Mouse (Mus musculus): ENCODE data around the gene Klf9. TPM values are rescaled to one million over a fixed set of nuclear protein-coding genes. Genes with fewer than 3 reads are reported as not detected.

Klf9 gene
- polyA plus RNA-seq (2014; fragmentation: Nextera tagmentation; extraction: Ambion mirVana) = 0.97 and 1.1 TPM in 2 replicates

DNA sequence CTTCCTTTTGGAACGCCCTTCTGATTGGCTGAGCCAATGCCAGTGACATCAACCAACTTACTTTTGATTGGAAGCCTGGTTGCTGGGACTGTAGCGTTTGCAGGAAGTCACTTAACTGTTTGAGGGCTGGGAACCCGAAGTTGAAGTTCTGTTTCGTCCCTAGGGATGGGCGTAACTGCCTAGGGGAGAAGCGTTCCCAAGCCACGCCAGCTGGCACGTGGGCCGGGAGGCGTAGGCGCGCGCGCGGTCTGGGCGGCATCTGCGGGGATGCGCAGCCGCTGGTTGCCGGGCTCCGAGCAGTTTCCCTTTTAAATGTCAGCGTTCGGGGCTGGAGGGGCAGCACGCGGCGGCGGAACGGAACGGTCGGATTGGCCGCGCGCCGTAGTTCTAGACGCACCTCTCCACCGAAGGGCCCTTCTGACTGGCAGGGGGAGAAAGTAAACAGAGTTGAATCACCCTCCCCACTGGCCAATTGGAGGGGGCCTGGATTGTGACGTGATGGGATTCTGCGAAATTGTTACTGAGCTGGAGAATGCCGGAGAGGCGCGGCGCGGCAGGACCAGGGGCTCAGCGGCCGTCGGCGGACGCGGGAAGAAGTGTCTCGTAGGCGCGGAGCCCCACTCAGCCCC, at the start of gene Klf9:
Klf9 (plus strand) TSS at position 538 of the 629 bp plus-strand sequence.
- peak; percentile 93 for ATAC-seq
- Histone ChIP-seq H3K9me3 (replicated peaks; ENCODE audit: control insufficient read depth, low read length) (no peaks in the 10 kb centered on the region), H3K4me1 (ENCODE audit: control insufficient read depth, insufficient read depth, low read length) (peaks cover 12% of the 10 kb centered on the region), H3K9ac (ENCODE audit: low read length) (peak within 1 kb of the TSS; percentile 60), H3K4me3 (ENCODE audit: low read depth, low read length) (peak within 1 kb of the TSS; percentile 59), H3K4me2 (ENCODE audit: low read length) (peak within 1 kb of the TSS; percentile 99), H3K27me3 (replicated peaks; ENCODE audit: control insufficient read depth, insufficient read depth, low read length) (peaks cover 26% of the 10 kb centered on the region), H3K27ac (ENCODE audit: low read depth, low read length) (no peak within 1 kb of the TSS), H3K36me3 (ENCODE audit: control insufficient read depth, insufficient read depth, low read length) (no peaks in the 10 kb centered on the region)
- WGBS = under 1% methylated on average over 52 of the region's 52 CpGs
- DNase-seq (ENCODE audit: low spot score) = peak; percentile 96

GRCm38 (mm10) chr19:23091586-23091985, 49.4 kb upstream of the Klf9 start:
- no peaks in the 10 kb centered on the region for H3K36me3 ChIP-seq (ENCODE audit: control insufficient read depth, insufficient read depth, low read length)
- H3K4me1 ChIP-seq (ENCODE audit: control insufficient read depth, insufficient read depth, low read length) = no peaks in the 10 kb centered on the region
- H3K27ac ChIP-seq (ENCODE audit: low read depth, low read length) = no peak overlapping the region
- no peaks in the 10 kb centered on the region for H3K27me3 ChIP-seq (replicated peaks; ENCODE audit: control insufficient read depth, insufficient read depth, low read length)
- ATAC-seq (no peak), DNase-seq (ENCODE audit: low spot score) (no peak)
- H3K9me3 ChIP-seq (replicated peaks; ENCODE audit: control insufficient read depth, low read length) = no peaks in the 10 kb centered on the region
- 89% methylated on average over 4 of the region's 4 CpGs for WGBS
- no peak overlapping the region for H3K9ac ChIP-seq (ENCODE audit: low read length)
- H3K4me3 ChIP-seq (ENCODE audit: low read depth, low read length) = no peak overlapping the region
- no peak overlapping the region for H3K4me2 ChIP-seq (ENCODE audit: low read length)

DNA sequence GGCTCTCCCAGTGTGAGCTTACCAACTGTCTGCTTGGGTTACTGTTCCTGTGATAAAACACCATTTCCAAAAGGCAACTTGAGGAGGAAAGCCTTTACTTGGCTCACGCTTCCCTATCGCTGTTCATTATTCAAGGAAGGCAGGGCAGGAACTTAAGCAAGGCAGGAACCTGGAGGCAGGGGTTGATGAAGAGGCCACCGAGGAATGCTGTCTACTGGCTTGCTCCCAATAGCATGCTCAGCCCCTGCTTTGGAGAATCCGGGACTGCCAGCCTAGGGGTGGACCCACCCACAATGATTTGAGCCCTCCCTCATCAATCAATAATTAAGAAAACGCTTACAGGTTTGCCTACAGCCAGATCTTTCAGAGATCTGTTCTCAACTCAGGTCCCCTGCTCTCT, 47.5 kb upstream of the Klf9 start:
- ATAC-seq = no peak
- no peak overlapping the region for H3K27ac ChIP-seq (ENCODE audit: low read depth, low read length)
- no peak overlapping the region for H3K4me3 ChIP-seq (ENCODE audit: low read depth, low read length)
- WGBS = 87% methylated on average over 5 of the region's 5 CpGs
- no peak overlapping the region for H3K9ac ChIP-seq (ENCODE audit: low read length)
- no peaks in the 10 kb centered on the region for H3K36me3 ChIP-seq (ENCODE audit: control insufficient read depth, insufficient read depth, low read length)
- H3K9me3 ChIP-seq (replicated peaks; ENCODE audit: control insufficient read depth, low read length) = no peaks in the 10 kb centered on the region
- DNase-seq (ENCODE audit: low spot score) = no peak
- no peaks in the 10 kb centered on the region for H3K4me1 ChIP-seq (ENCODE audit: control insufficient read depth, insufficient read depth, low read length)
- H3K27me3 ChIP-seq (replicated peaks; ENCODE audit: control insufficient read depth, insufficient read depth, low read length) = no peaks in the 10 kb centered on the region
- H3K4me2 ChIP-seq (ENCODE audit: low read length) = no peak overlapping the region

- no peak overlapping the region for H3K9ac ChIP-seq (ENCODE audit: low read length)
- 44% methylated on average over 3 of the region's 3 CpGs for WGBS
- H3K27me3 ChIP-seq (replicated peaks; ENCODE audit: control insufficient read depth, insufficient read depth, low read length) = no peaks in the 10 kb centered on the region
- H3K9me3 ChIP-seq (replicated peaks; ENCODE audit: control insufficient read depth, low read length) = no peaks in the 10 kb centered on the region
- no peak overlapping the region for H3K27ac ChIP-seq (ENCODE audit: low read depth, low read length)
- no peak for DNase-seq (ENCODE audit: low spot score)
- H3K4me2 ChIP-seq (ENCODE audit: low read length) = no peak overlapping the region
- no peak for ATAC-seq
- no peaks in the 10 kb centered on the region for H3K4me1 ChIP-seq (ENCODE audit: control insufficient read depth, insufficient read depth, low read length)
- H3K4me3 ChIP-seq (ENCODE audit: low read depth, low read length) = no peak overlapping the region
- no peaks in the 10 kb centered on the region for H3K36me3 ChIP-seq (ENCODE audit: control insufficient read depth, insufficient read depth, low read length)
Measured at GRCm38 (mm10) chr19:23094906-23095305, 46.1 kb upstream of the Klf9 start.

- Histone ChIP-seq H3K36me3 (ENCODE audit: control insufficient read depth, insufficient read depth, low read length) (no peaks in the 10 kb centered on the region), H3K4me2 (ENCODE audit: low read length) (no peak overlapping the region), H3K27ac (ENCODE audit: low read depth, low read length) (no peak overlapping the region), H3K27me3 (replicated peaks; ENCODE audit: control insufficient read depth, insufficient read depth, low read length) (no peaks in the 10 kb centered on the region), H3K4me3 (ENCODE audit: low read depth, low read length) (no peak overlapping the region), H3K9ac (ENCODE audit: low read length) (no peak overlapping the region), H3K9me3 (replicated peaks; ENCODE audit: control insufficient read depth, low read length) (no peaks in the 10 kb centered on the region), H3K4me1 (ENCODE audit: control insufficient read depth, insufficient read depth, low read length) (no peaks in the 10 kb centered on the region)
- DNase-seq (ENCODE audit: low spot score) (no peak), ATAC-seq (no peak)
- 83% methylated on average over 5 of the region's 5 CpGs for WGBS
Measured at GRCm38 (mm10) chr19:23106859-23107258, 34.2 kb upstream of the Klf9 start.

- 65% methylated on average over 2 of the region's 2 CpGs for WGBS
- no peaks in the 10 kb centered on the region for H3K36me3 ChIP-seq (ENCODE audit: control insufficient read depth, insufficient read depth, low read length)
- no peak overlapping the region for H3K4me2 ChIP-seq (ENCODE audit: low read length)
- no peak overlapping the region for H3K27ac ChIP-seq (ENCODE audit: low read depth, low read length)
- ATAC-seq = no peak
- H3K9me3 ChIP-seq (replicated peaks; ENCODE audit: control insufficient read depth, low read length) = no peaks in the 10 kb centered on the region
- no peak for DNase-seq (ENCODE audit: low spot score)
- no peak overlapping the region for H3K4me3 ChIP-seq (ENCODE audit: low read depth, low read length)
- no peaks in the 10 kb centered on the region for H3K27me3 ChIP-seq (replicated peaks; ENCODE audit: control insufficient read depth, insufficient read depth, low read length)
- no peaks in the 10 kb centered on the region for H3K4me1 ChIP-seq (ENCODE audit: control insufficient read depth, insufficient read depth, low read length)
- H3K9ac ChIP-seq (ENCODE audit: low read length) = no peak overlapping the region
Measured at GRCm38 (mm10) chr19:23107335-23107734, 33.7 kb upstream of the Klf9 start.

DNA sequence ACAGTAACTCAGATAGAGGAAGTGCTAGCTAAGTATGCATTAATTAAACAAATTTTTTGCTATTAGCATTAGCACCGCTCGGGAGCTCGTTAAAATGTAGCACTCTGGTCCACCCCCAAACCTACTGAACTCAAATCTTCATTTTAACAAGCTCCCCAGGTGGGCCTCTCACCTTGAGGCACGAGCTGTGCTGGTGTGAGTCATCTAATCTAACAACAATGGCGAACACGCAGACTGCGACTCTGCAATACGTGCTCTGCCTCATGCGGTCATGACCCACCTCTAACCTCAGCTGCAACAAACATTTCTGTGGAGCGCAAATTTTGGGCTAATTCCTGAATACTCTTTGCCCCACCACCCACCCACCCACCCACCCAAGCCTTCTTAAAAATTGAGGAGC, 19.2 kb upstream of the Klf9 start:
- no peak overlapping the region for H3K27ac ChIP-seq (ENCODE audit: low read depth, low read length)
- 16% methylated on average over 10 of the region's 10 CpGs for WGBS
- H3K36me3 ChIP-seq (ENCODE audit: control insufficient read depth, insufficient read depth, low read length) = no peaks in the 10 kb centered on the region
- no peaks in the 10 kb centered on the region for H3K27me3 ChIP-seq (replicated peaks; ENCODE audit: control insufficient read depth, insufficient read depth, low read length)
- no peaks in the 10 kb centered on the region for H3K9me3 ChIP-seq (replicated peaks; ENCODE audit: control insufficient read depth, low read length)
- no peaks in the 10 kb centered on the region for H3K4me1 ChIP-seq (ENCODE audit: control insufficient read depth, insufficient read depth, low read length)
- no peak overlapping the region for H3K4me3 ChIP-seq (ENCODE audit: low read depth, low read length)
- H3K9ac ChIP-seq (ENCODE audit: low read length) = no peak overlapping the region
- H3K4me2 ChIP-seq (ENCODE audit: low read length) = no peak overlapping the region
- ATAC-seq (no peak), DNase-seq (ENCODE audit: low spot score) (no peak)

DNA sequence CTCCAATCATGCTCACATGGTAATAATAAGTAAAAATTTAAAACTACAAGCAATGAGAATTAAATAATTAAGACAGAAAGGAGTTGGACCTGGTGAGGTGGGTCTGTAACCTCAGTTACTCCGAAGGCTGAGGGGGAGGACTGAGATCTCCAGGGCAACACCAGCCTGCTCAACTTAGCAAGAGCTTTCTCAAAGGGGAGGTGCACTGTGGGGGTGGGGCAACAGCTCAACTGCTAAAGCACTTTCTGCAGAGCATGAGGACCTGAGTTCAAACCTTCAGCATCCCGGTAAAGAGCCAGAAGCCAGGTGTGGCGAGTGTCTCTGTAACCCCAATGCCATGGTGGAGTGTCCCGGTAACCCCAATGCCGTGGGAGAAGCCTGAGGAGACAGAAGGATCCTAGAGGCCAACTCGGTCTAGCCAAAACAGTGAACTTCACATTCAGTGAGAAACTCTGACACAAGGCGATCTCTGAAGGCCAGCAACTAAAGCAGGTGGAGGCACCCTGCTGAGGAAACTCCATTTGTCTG, 16.9 kb upstream of the Klf9 start:
- Histone ChIP-seq H3K36me3 (ENCODE audit: control insufficient read depth, insufficient read depth, low read length) (no peaks in the 10 kb centered on the region), H3K27me3 (replicated peaks; ENCODE audit: control insufficient read depth, insufficient read depth, low read length) (no peaks in the 10 kb centered on the region), H3K4me3 (ENCODE audit: low read depth, low read length) (no peak overlapping the region), H3K4me2 (ENCODE audit: low read length) (no peak overlapping the region), H3K9me3 (replicated peaks; ENCODE audit: control insufficient read depth, low read length) (no peaks in the 10 kb centered on the region), H3K9ac (ENCODE audit: low read length) (no peak overlapping the region), H3K27ac (ENCODE audit: low read depth, low read length) (no peak overlapping the region), H3K4me1 (ENCODE audit: control insufficient read depth, insufficient read depth, low read length) (no peaks in the 10 kb centered on the region)
- ATAC-seq (no peak), DNase-seq (ENCODE audit: low spot score) (no peak)
- WGBS = 78% methylated on average over 7 of the region's 7 CpGs

DNA sequence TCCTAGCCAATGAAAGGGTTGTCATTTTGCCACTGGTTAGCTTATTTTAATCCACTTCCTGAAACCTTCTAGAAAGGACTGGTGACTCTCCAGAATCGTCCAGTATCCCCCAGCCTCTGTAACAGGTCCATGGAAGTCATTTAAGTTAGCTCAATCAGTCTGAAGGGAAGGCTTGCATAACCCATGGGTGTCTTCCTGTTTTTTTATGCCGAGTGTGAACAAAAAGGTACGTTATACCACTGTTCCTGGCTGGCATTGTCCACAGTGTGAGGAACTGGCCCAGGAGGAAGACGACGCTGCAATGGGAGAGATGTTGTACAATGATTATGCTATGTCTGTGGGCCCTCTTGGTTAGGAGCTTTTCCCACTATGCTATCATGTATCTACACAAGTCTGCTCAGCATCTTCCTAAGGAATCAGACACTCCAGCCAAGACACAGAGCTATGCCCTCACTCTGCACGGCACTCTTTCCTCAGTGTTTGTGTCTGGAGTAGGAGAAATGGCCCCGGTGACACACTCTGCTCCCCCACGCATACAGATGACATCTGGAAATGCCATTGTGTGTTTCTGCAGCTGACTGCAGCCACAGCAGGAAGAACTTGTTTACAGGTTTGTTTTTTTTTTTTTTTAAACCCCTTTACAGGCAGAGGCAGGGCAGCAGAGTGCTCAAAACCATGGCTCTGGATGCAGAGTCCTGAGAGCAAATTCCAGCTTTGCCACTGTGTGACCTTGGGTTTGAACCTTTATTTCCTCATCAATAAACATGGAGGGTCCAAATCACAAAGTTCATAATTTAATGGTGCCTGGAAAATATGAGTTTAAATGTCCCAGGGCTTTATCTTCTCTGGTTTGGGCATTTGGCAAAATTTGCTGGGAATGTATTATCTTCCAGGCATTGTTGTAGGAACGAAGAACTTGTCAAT, 15.5 kb upstream of the Klf9 start:
- Histone ChIP-seq H3K4me3 (ENCODE audit: low read depth, low read length) (no peak overlapping the region), H3K4me2 (ENCODE audit: low read length) (no peak overlapping the region), H3K27me3 (replicated peaks; ENCODE audit: control insufficient read depth, insufficient read depth, low read length) (no peaks in the 10 kb centered on the region), H3K27ac (ENCODE audit: low read depth, low read length) (no peak overlapping the region), H3K36me3 (ENCODE audit: control insufficient read depth, insufficient read depth, low read length) (no peaks in the 10 kb centered on the region), H3K9me3 (replicated peaks; ENCODE audit: control insufficient read depth, low read length) (no peaks in the 10 kb centered on the region), H3K9ac (ENCODE audit: low read length) (no peak overlapping the region), H3K4me1 (ENCODE audit: control insufficient read depth, insufficient read depth, low read length) (no peaks in the 10 kb centered on the region)
- WGBS = 78% methylated on average over 9 of the region's 9 CpGs
- DNase-seq (ENCODE audit: low spot score) = no peak
- no peak for ATAC-seq
